Mouse (Mus musculus) heart, postnatal 0 days (tissue): ENCODE measurements at regions not wholly inside any gene's neighbourhood (a gene's known extent, or its start where the extent isn't known, plus 50 kb on each side); places are given as distances from the start of the nearest gene placed in this dataset.
A peak's percentile ranks its signal among the peaks of the same experiment; 100 is the strongest.

Experiments used
- ATAC-seq: fragments of 200-750 bp; cut with Nextera tagmentation; 2 replicates; pipeline ENCODE4 v1.8.0; 2017; ENCODE audit warnings: low read depth, moderate number of reproducible peaks, moderate library complexity; ENCODE audit not compliant: insufficient read depth
- DNase-seq: peaks from one replicate; pipeline ENCODE4 v3.0.0-alpha.2; 2016; ENCODE audit warnings: low spot score
- H3K27ac ChIP-seq: fragments of 300-500 bp; sonication (generic); 2 replicates; pipeline ENCODE4 v1.5.1; 2014; ENCODE audit warnings: low read depth, mild to moderate bottlenecking
- H3K27me3 ChIP-seq: fragments of 300-500 bp; sonication (generic); 2 replicates; pipeline ENCODE4 v1.6.1; 2014; ENCODE audit warnings: low read length, mixed read lengths; ENCODE audit not compliant: control insufficient read depth, insufficient read depth
- H3K36me3 ChIP-seq: fragments of 300-500 bp; sonication (generic); replicated peaks from 2 replicates; pipeline ENCODE4 v1.6.1; 2014; ENCODE audit warnings: low read length, mixed read lengths; ENCODE audit not compliant: control insufficient read depth, insufficient read depth
- H3K4me1 ChIP-seq: fragments of 300-500 bp; sonication (generic); 2 replicates; pipeline ENCODE4 v1.6.1; 2014; ENCODE audit warnings: antibody characterized with exemption; ENCODE audit not compliant: control insufficient read depth, insufficient read depth
- H3K4me2 ChIP-seq: fragments of 300-500 bp; sonication (generic); 2 replicates; pipeline ENCODE4 v1.6.1; 2014; ENCODE audit warnings: low read depth, mild to moderate bottlenecking, low read length, moderate library complexity
- H3K4me3 ChIP-seq: fragments of 300-500 bp; sonication (generic); 2 replicates; pipeline ENCODE4 v1.5.1; 2014; ENCODE audit warnings: low read depth, low read length
- H3K9ac ChIP-seq: fragments of 300-500 bp; sonication (generic); replicated peaks from 2 replicates; pipeline ENCODE4 v1.6.1; 2014; ENCODE audit warnings: low read depth, low read length, mixed read lengths
- H3K9me3 ChIP-seq: fragments of 300-500 bp; sonication (generic); replicated peaks from 2 replicates; pipeline ENCODE4 v1.6.1; 2016; ENCODE audit warnings: low read length; ENCODE audit not compliant: control insufficient read depth
- CTCF ChIP-seq: IDR thresholded peaks from 2 replicates; pipeline ENCODE4 v1.5.1; 2016; ENCODE audit warnings: antibody characterized with exemption, control low read depth, low read depth
- EP300 ChIP-seq: IDR thresholded peaks from 2 replicates; pipeline ENCODE4 v1.6.1; 2016; ENCODE audit warnings: antibody characterized with exemption, low read depth
- WGBS: fragments of 180-500 bp; shearing (Covaris S2); extraction: QIAGEN DNeasy Blood & Tissue Kit; methylation state at CpG from one replicate; pipeline ENCODE4 v1.1.7; 2014; 5-methylcytosine and 5-hydroxymethylcytosine counted together

GRCm38 (mm10) chr16:9279726-9280125 lies 449.8 kb downstream of the 1810013L24Rik start:
- no peak overlapping the region for H3K27ac ChIP-seq
- TF ChIP-seq EP300 = no peak
- TF ChIP-seq CTCF = no peak

GRCm38 (mm10) chr16:9280431-9280830 lies 450.5 kb downstream of the 1810013L24Rik start:
- H3K9me3 ChIP-seq = no peaks in the 10 kb centered on the region
- WGBS = 64% methylated on average over 4 of the region's 4 CpGs
- no peak overlapping the region for H3K27ac ChIP-seq
- no peak overlapping the region for H3K4me3 ChIP-seq
- no peaks in the 10 kb centered on the region for H3K36me3 ChIP-seq
- no peak for ATAC-seq
- H3K9ac ChIP-seq = no peak overlapping the region
- H3K4me2 ChIP-seq = no peak overlapping the region
- no peaks in the 10 kb centered on the region for H3K27me3 ChIP-seq
- DNase-seq = no peak
- TF ChIP-seq CTCF (no peak), EP300 (no peak)
- H3K4me1 ChIP-seq = no peaks in the 10 kb centered on the region

More at GRCm38 (mm10) chr16:9279726-9280125, 449.8 kb downstream of the 1810013L24Rik start:
- ATAC-seq (no peak), DNase-seq (no peak)
- 69% methylated on average over 6 of the region's 6 CpGs for WGBS
- H3K9ac ChIP-seq = no peak overlapping the region
- no peak overlapping the region for H3K4me3 ChIP-seq
- no peaks in the 10 kb centered on the region for H3K27me3 ChIP-seq
- no peaks in the 10 kb centered on the region for H3K36me3 ChIP-seq
- no peak overlapping the region for H3K4me2 ChIP-seq
- no peaks in the 10 kb centered on the region for H3K9me3 ChIP-seq
- H3K4me1 ChIP-seq = no peaks in the 10 kb centered on the region

- Histone ChIP-seq H3K4me2 (no peak overlapping the region), H3K36me3 (no peaks in the 10 kb centered on the region), H3K9ac (no peak overlapping the region), H3K9me3 (no peaks in the 10 kb centered on the region), H3K27me3 (no peaks in the 10 kb centered on the region), H3K4me3 (no peak overlapping the region), H3K27ac (no peak overlapping the region), H3K4me1 (no peaks in the 10 kb centered on the region)
- TF ChIP-seq CTCF (no peak), EP300 (no peak)
- peak; percentile 39; the same call in 1 of the 2 replicates for ATAC-seq
- DNase-seq = no peak
- WGBS = 17% methylated on average over 5 of the region's 5 CpGs
Observed at GRCm38 (mm10) chr16:9280931-9281330, 451.0 kb downstream of the 1810013L24Rik start.

GRCm38 (mm10) chr16:9284423-9284822 lies 454.5 kb downstream of the 1810013L24Rik start:
- ATAC-seq (no peak), DNase-seq (no peak)
- no peak for TF ChIP-seq CTCF
- no peak overlapping the region for H3K4me2 ChIP-seq
- no peaks in the 10 kb centered on the region for H3K4me1 ChIP-seq
- H3K9me3 ChIP-seq = no peaks in the 10 kb centered on the region
- no peaks in the 10 kb centered on the region for H3K27me3 ChIP-seq
- H3K4me3 ChIP-seq = no peak overlapping the region
- no peak overlapping the region for H3K9ac ChIP-seq
- H3K36me3 ChIP-seq = no peaks in the 10 kb centered on the region
- WGBS = 51% methylated on average over 3 of the region's 3 CpGs
- no peak overlapping the region for H3K27ac ChIP-seq

GRCm38 (mm10) chr16:9285921-9286320 lies 456.0 kb downstream of the 1810013L24Rik start:
- Histone ChIP-seq H3K27me3 (no peaks in the 10 kb centered on the region), H3K27ac (no peak overlapping the region), H3K4me3 (no peak overlapping the region), H3K4me1 (no peaks in the 10 kb centered on the region), H3K9me3 (no peaks in the 10 kb centered on the region), H3K36me3 (no peaks in the 10 kb centered on the region), H3K9ac (no peak overlapping the region), H3K4me2 (no peak overlapping the region)
- ATAC-seq = no peak
- no peak for DNase-seq
- WGBS = 79% methylated on average over 1 of the region's 1 CpGs
- TF ChIP-seq EP300 (no peak), CTCF (no peak)

- Histone ChIP-seq H3K27ac (no peak overlapping the region), H3K36me3 (no peaks in the 10 kb centered on the region)
- DNase-seq = no peak
Observed at GRCm38 (mm10) chr16:9287557-9287956, 457.7 kb downstream of the 1810013L24Rik start.

More at GRCm38 (mm10) chr16:9287557-9287956, 457.7 kb downstream of the 1810013L24Rik start:
- Histone ChIP-seq H3K4me3 (no peak overlapping the region), H3K9ac (no peak overlapping the region), H3K9me3 (no peaks in the 10 kb centered on the region), H3K4me2 (no peak overlapping the region), H3K27me3 (no peaks in the 10 kb centered on the region), H3K4me1 (no peaks in the 10 kb centered on the region)
- no peak for ATAC-seq
- TF ChIP-seq CTCF (no peak), EP300 (no peak)
- WGBS = 60% methylated on average over 6 of the region's 6 CpGs
